Mouse (Mus musculus) lung, adult 18-20 months (tissue): ENCODE results near the gene Arid3a.
A peak's percentile ranks its signal among the peaks of the same experiment; 100 is the strongest.

Source experiments
- DNase-seq, 2 experiments: peaks; one replicate each; pipeline ENCODE4 v3.0.0; 2022; ENCODE audit warnings: mixed read lengths in 2 of 2

Arid3a gene

GRCm38 (mm10) chr10:79950661-79951060 is 23.8 kb downstream of the Arid3a start:
- no peak for DNase-seq

- peak; percentile 34 to 57 for DNase-seq
Observed at GRCm38 (mm10) chr10:79953946-79954345, 27.1 kb downstream of the Arid3a start.

DNA sequence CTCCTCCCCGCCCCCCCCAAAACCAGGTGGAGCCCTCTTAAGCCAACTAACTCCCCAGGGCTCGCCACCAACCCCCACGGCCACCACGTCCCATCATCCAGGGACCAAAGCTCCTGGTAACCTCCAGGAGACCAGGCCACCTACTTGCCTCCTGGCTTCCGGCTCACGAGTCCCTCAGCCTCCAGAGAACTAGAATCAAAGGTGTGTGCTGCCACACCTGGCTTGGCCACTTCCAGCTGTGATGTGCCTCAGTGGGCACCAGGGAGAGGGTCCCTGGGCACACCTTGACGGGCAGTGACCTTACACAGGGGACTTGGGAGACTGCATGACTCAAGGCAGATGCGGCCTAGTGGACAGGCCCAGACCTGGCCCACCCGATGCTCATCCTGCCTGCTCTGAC is 28.8 kb downstream of the Arid3a start:
- DNase-seq: no peak

DNA sequence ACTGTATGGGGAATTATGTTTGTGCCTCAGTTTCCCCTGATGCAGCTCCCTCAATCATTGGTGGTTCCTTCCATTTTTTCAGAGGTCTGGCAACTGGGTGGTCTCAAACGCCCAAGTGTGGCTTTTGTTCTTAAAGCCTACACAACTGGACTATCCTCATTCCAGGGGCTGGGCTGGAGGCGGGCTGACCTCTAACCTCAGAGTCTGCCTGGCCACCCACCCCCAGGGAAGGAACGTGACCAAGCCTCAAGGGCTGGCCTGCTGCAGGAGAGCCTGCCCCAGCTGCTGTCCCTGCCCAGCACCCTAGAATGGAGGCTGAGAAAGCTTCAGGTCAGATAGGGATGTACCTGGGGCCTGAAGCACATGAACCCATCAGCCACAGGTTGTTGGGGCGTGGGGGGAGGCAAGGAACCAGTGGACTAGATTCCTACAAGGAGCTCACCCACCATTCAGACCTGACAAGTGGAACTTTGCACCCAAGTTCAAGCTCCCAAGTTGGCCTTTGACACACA is 29.9 kb downstream of the Arid3a start:
- DNase-seq: no peak

- DNase-seq: peak; percentile 86 to 89
Observed at GRCm38 (mm10) chr10:79958140-79958816, 31.4 kb downstream of the Arid3a start.

DNA sequence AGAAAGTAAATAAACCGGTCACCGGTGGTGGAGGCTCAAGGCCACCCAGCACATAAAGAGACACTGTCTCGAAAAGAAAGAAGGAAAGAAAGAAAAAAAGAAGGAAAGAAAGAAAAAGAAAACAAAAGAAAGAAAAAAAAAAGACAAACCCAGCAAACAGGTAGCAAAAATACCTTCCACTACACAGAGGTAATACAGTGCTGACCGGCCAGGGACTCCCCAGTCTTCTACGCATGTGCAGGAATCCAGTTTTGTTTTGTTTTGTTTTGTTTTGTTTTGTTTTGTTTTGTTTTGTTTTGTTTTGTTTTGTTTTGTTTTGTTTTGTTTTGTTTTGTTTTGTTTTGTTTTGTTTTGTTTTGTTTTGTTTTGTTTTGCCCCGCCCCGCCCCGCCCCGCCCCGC is 32.6 kb downstream of the Arid3a start:
- DNase-seq: peak in 1 of 2 experiments; percentile 61

GRCm38 (mm10) chr10:79959847-79960601 is 33.2 kb downstream of the Arid3a start, which contains the start of gene Wdr18:
TSS of gene Wdr18 (plus strand) at chr10:79960152.
- peak; percentile 100 for DNase-seq

GRCm38 (mm10) chr10:79960671-79961294 is 33.9 kb downstream of the Arid3a start:
- DNase-seq: no peak

DNA sequence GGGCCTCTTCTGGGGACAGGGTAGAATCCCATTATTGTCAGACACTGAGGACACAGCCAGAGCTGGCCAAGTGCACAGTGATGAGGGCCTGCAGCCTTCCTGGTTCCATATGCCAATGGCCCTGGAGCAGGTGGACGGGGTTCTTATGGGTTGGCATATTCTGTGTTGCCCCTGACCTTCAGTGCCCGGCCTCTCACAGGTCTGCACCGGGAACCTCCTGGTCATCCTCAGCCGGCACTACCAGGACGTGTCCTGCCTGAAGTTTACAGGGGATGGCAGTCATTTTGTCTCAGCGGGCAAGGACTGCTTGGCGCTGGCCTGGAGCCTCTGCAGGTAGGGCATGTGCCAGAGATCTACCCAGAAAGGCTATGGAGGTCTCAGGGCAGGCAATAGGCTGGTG is 37.9 kb downstream of the Arid3a start:
- DNase-seq: no peak

DNA sequence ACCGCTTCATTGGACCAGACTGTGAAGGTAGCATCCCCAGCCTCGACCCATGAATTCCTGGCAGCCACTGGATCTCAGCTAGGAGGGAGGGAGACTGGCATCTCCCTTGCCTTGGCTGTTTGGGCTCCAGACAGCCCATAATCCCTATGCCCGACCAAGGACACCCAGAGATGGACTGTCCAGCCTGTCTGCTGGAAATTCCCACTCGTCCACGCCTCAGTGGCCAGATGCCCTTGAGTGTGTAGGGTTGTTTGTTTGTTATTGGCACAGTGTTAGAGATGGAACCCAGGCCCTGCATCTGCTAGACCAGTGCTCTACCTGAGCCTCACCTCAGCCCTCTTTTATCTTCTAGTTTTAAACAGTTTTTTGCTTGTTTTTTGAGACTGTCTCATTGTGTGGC is 38.5 kb downstream of the Arid3a start:
- DNase-seq: no peak

GRCm38 (mm10) chr10:79966886-79967400 is 40.1 kb downstream of the Arid3a start:
- DNase-seq: no peak

- no peak for DNase-seq
Observed at GRCm38 (mm10) chr10:79968181-79968580, 41.3 kb downstream of the Arid3a start.

- no peak for DNase-seq
Observed at GRCm38 (mm10) chr10:79969124-79969568, 42.3 kb downstream of the Arid3a start.

DNA sequence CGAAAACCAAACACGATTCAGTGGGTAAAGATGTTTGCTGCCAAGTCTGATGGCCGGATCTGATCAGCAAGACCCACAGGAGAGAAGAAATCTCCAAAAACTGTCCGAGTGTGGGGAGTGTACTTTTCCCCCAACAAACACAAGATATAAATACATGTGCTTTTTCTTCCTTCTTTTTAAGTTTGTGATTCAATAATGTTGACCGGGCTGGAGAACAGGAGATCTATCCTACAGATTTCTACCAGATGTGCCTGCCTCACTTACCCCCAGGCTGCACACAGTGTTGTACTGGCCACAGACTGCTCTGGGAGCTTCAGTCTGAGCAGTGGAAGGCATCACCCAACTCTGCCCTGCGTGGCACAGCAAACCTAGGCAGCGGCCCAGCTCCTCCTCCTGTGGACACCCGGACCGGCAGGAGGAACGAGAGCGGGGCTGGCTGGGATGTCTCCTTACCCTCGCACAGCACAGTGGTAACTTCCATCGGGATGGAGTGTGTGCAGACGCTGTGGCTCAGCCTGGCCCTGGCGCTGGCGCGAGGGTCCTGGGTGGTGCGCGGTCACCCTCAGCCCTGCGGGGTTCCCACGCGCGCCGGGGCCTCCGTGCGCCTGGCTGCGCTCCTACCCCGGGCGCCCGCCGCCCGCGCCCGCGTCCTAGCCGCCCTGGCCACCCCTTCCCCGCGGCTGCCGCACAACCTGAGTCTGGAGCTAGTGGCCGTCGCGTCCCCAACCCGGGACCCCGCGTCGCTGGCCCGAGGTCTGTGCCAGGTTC is 43.8 kb downstream of the Arid3a start, which contains the start of gene Grin3b:
Gene Grin3b (plus strand): TSS at position 301 of the 768 bp plus-strand sequence.
- no peak for DNase-seq

DNA sequence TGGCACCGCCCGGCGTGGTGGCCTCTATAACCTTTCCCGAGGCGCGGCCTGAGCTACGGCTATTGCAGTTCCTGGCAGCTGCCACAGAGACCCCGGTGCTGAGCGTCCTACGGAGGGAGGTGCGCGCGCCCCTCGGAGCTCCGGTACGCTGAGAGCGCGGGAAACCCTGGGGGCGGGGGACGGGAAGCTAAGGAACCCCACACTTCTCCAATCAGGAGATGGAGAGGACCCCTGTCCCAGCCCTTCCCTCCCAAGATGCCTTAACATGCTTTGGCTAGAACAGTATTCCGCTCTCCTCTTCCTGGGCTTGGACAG is 44.3 kb downstream of the Arid3a start:
- DNase-seq: no peak

GRCm38 (mm10) chr10:79972831-79973230 is 46.0 kb downstream of the Arid3a start:
- no peak for DNase-seq

GRCm38 (mm10) chr10:79974087-79974486 is 47.2 kb downstream of the Arid3a start:
- no peak for DNase-seq

- no peak for DNase-seq
Observed at GRCm38 (mm10) chr10:79974668-79975067, 47.8 kb downstream of the Arid3a start.

- no peak for DNase-seq
Observed at GRCm38 (mm10) chr10:79976071-79976721, 49.4 kb downstream of the Arid3a start.

DNA sequence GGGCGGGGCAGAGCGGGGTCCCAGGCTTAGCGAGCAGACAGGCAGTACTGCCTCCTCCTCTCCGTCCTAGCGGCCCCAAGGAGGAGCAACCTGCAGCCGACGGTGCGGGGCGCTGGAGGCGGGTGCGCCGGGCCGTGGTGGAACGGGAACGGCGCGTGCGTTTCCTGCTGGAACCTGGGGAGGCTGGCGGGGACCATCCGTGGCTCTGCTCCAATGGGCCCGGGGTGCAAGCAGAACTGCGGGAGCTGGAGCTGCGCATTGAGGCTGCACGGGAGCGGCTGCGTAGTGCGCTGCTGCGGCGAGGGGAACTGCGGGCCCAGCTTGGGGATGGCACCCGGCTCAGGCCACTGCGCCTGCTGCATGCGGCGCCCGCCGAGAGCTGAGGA is 49.9 kb downstream of the Arid3a start:
- DNase-seq: no peak

DNA sequence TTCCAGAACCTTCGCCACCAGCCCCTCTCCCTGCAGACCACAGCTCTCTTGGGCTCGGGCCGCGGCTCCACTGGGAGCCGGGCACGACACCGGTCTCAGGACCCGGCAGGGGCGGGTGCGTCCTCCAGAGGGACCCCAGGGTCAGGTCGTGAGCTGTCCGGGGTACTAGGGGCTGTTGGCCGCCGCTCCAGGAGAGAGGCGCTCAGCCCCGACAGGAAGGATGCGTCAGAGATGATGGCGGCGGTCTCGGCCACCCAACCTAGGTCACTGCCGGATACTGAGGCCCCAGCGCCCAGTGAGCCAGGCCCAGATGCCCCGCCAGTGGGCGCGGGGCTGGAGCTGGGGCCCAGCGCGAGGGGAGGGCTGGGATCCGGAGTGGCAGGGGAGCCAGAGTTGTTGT is 50.5 kb downstream of the Arid3a start:
- DNase-seq: no peak

DNA sequence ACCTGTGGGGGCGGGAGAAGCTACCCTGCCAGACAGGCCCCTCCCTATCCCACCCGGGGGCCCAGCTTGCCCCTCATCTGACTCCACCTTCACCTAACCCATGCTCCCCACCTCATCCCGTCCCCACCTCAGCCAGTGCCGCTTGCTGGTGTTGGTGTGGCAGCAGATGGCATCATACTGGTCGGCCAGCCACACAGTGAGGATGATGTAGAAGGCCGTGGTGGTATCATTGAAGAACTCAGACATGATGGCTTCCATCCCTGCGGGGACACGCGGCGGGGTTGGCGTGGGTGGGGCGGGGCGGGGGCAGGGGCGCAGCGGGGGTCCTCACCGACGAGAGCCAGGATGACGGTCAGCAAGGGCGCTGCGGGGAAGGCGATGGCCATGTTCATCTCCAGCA is 51.2 kb downstream of the Arid3a start:
- no peak for DNase-seq
